Mouse (Mus musculus) thymus, adult 2 months (tissue): ENCODE data around the gene Acaca.

Experiments
- CTCF ChIP-seq: fragments of 200-500 bp; IDR thresholded peaks from 2 replicates; pipeline ENCODE4 v1.5.1; 2012; ENCODE audit warnings: mild to moderate bottlenecking, control low read depth, low read length, moderate library complexity, borderline replicate concordance; ENCODE audit not compliant: control insufficient read depth, poor library complexity, insufficient read depth; ENCODE audit errors: extremely low read depth
- POLR2A ChIP-seq: fragments of 200-500 bp; IDR thresholded peaks from 2 replicates; pipeline ENCODE4 v1.6.1; 2012; ENCODE audit warnings: mild to moderate bottlenecking, low read length, control low read depth, moderate library complexity; ENCODE audit not compliant: control insufficient read depth, poor library complexity, insufficient read depth; ENCODE audit errors: extremely low read depth

- TF ChIP-seq POLR2A (no peak), CTCF (no peak)
These were observed 296.5 kb downstream of the Acaca start for GRCm38 (mm10) chr11:84425736-84426632.
